In the genomic region with DNA sequence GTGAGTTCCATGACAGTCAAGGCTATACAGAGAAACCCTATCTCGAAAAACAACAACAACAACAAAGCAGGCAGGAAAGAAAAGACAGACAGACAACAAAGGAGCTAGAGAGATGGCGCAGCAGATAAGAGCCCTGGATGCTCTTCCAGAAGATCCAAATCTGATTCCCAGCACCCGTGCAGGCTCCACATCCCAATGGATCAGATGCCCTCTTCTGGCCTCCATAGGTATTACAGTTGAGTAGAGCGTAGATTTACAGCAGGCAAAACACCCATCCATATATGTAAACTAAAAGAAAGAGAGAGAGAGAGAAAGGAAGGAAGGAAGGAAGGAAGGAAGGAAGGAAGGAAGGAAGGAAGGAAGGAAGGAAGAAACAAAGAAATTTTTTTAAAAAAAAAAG, we compare ENCODE assay signal across 11 mouse cellular contexts. TPM values are rescaled to one million over a fixed set of nuclear protein-coding genes. Genes with fewer than 3 reads are reported as not detected.
A peak's percentile ranks its signal among the peaks of the same experiment; 100 is the strongest.
DNase-seq lines count a peak whose midpoint lies in the region; ATAC-seq and TF ChIP-seq lines count a peak whose summit lies in the region.
"Had no signal": no experiment of that assay in that cellular context is flagged by ENCODE, and none has a peak within 500 bp of the region (broad histone marks: within the 10 kb centered on the region; RNA-seq: fewer than 3 reads in every experiment).

No protein-coding gene starts in this region.

- DNase-seq in hindbrain, embryonic 10.5 days (ENCODE audit: low spot score) = peak; percentile 33
- peak; percentile 75 for DNase-seq in 3T3-L1 (ENCODE audit: low read depth, low spot score)
- DNase-seq in embryo, embryonic 9.5 days (ENCODE audit: extremely low spot score) = peak; percentile 55
- DNase-seq in layer of hippocampus, postnatal 14 days (ENCODE audit: low spot score in 2 of 2) = no peak
- DNase-seq in right cerebral cortex, postnatal 36 days (ENCODE audit: low spot score in 2 of 2) = no peak

- H3K27ac ChIP-seq in hindbrain, embryonic 10.5 days = no peak overlapping the region
- no peak overlapping the region for H3K27ac ChIP-seq in hindbrain, embryonic 13.5 days
- H3K27ac ChIP-seq: limb, embryonic 12.5 days; neural tube, embryonic 12.5 days had no signal

- H3K4me2 ChIP-seq in hindbrain, embryonic 13.5 days = no peak overlapping the region
- H3K4me2 ChIP-seq: heart, embryonic 12.5 days; limb, embryonic 12.5 days; neural tube, embryonic 12.5 days had no signal

- no peak overlapping the region for H3K4me3 ChIP-seq in hindbrain, embryonic 10.5 days
- no peak overlapping the region for H3K4me3 ChIP-seq in hindbrain, embryonic 13.5 days
- no peak overlapping the region for H3K4me3 ChIP-seq in E14TG2a.4 (replicated peaks; ENCODE audit: low read length)
- H3K4me3 ChIP-seq: heart, embryonic 12.5 days; limb, embryonic 12.5 days; neural tube, embryonic 12.5 days had no signal

- no peak overlapping the region for H3K9ac ChIP-seq in hindbrain, embryonic 13.5 days
- H3K9ac ChIP-seq: heart, embryonic 12.5 days; limb, embryonic 12.5 days; neural tube, embryonic 12.5 days had no signal

- H3K4me1 ChIP-seq in hindbrain, embryonic 10.5 days (replicated peaks) = no peaks in the 10 kb centered on the region
- H3K4me1 ChIP-seq in hindbrain, embryonic 13.5 days (replicated peaks) = 0 out of 2 replicates have a peak, but pooled peaks cover 2% of the 10 kb centered on the region
- H3K4me1 ChIP-seq in E14TG2a.4 (replicated peaks; ENCODE audit: low read depth, low read length) = peaks cover 5% of the 10 kb centered on the region
- H3K4me1 ChIP-seq: heart, embryonic 12.5 days; limb, embryonic 12.5 days; neural tube, embryonic 12.5 days had no signal

- no peaks in the 10 kb centered on the region for H3K9me3 ChIP-seq in hindbrain, embryonic 10.5 days
- no peaks in the 10 kb centered on the region for H3K9me3 ChIP-seq in hindbrain, embryonic 13.5 days
- no peaks in the 10 kb centered on the region for H3K9me3 ChIP-seq in E14TG2a.4 (ENCODE audit: low read length)
- H3K9me3 ChIP-seq: heart, embryonic 12.5 days; limb, embryonic 12.5 days; neural tube, embryonic 12.5 days had no signal

- 49% methylated on average over 4 of the region's 4 CpGs for WGBS in hindbrain, embryonic 10.5 days
- WGBS in hindbrain, embryonic 13.5 days = 38% methylated on average over 4 of the region's 4 CpGs

- no peak for ATAC-seq in hindbrain, embryonic 13.5 days (ENCODE audit: low FRiP score)
- ATAC-seq in monocyte, adult 5-6 weeks (replicated peaks; ENCODE audit: insufficient number of reproducible peaks, low FRiP score, low TSS enrichment, poor library complexity, severe bottlenecking) = no peak

- peak; percentile 57 for TF ChIP-seq CTCF in E14TG2a.4 (conservative IDR thresholded peaks at IDR 0.05; ENCODE audit: low read length)

- H3K27me3 ChIP-seq in hindbrain, embryonic 10.5 days (ENCODE audit: insufficient read depth, poor library complexity, severe bottlenecking) = no peaks in the 10 kb centered on the region
- H3K27me3 ChIP-seq in hindbrain, embryonic 13.5 days = no peaks in the 10 kb centered on the region
- H3K27me3 ChIP-seq in E14TG2a.4 (ENCODE audit: insufficient read depth, low read length) = no peaks in the 10 kb centered on the region
- H3K27me3 ChIP-seq: heart, embryonic 12.5 days; limb, embryonic 12.5 days; neural tube, embryonic 12.5 days had no signal

- no peaks in the 10 kb centered on the region for H3K36me3 ChIP-seq in hindbrain, embryonic 10.5 days
- H3K36me3 ChIP-seq in hindbrain, embryonic 13.5 days = no peaks in the 10 kb centered on the region
- no peaks in the 10 kb centered on the region for H3K36me3 ChIP-seq in E14TG2a.4 (ENCODE audit: insufficient read depth, low read length)
- H3K36me3 ChIP-seq: heart, embryonic 12.5 days; limb, embryonic 12.5 days; neural tube, embryonic 12.5 days had no signal

RNA-seq across cellular contexts. Expression of a gene that starts 51.2 kb away (rescaled TPM):
- 0.14 TPM in 1 of 2 replicates, not detected in the other for polyA plus RNA-seq in hindbrain, embryonic 10.5 days (2016; fragmentation: Nextera tagmentation; extraction: Ambion mirVana)
- 0.12 TPM in 1 of 2 replicates, not detected in the other for polyA plus RNA-seq in hindbrain, embryonic 13.5 days (2015; fragmentation: Nextera tagmentation; extraction: Ambion mirVana)
- total RNA-seq in layer of hippocampus, postnatal 14 days (2021) = not detected
- total RNA-seq in monocyte, adult 5-6 weeks (2017) = 0.29 TPM in 1 of 3 replicates, not detected in the others
- polyA plus RNA-seq: heart, embryonic 12.5 days had no signal

Comparison
In these comparisons a context has a peak if more than half of its experiments do, and no peak if none do; other contexts are left out.
1. DNase-seq: peak in hindbrain, embryonic 10.5 days (single experiment), 3T3-L1 (single experiment) and embryo, embryonic 9.5 days (single experiment); none in layer of hippocampus, postnatal 14 days (0 of 2) and right cerebral cortex, postnatal 36 days (0 of 2).